Mouse (Mus musculus): ENCODE results near the gene Emid1. TPM values are rescaled to one million over a fixed set of nuclear protein-coding genes. Genes with fewer than 3 reads are reported as not detected.

The Emid1 gene
- polyA plus RNA-seq, 1 experiment from 2014 or later, result 9.9 TPM

- Histone ChIP-seq H3K4me1 (ENCODE audit: control insufficient read depth, insufficient read depth, low read length) (no peaks in the 10 kb centered on the region), H3K9ac (ENCODE audit: low read length) (no peak overlapping the region), H3K9me3 (ENCODE audit: control insufficient read depth, low read length) (no peaks in the 10 kb centered on the region), H3K4me3 (ENCODE audit: low read depth, low read length) (no peak overlapping the region), H3K27ac (replicated peaks; ENCODE audit: low read depth, low read length) (no peak overlapping the region), H3K4me2 (ENCODE audit: low read depth, severe bottlenecking) (no peak overlapping the region), H3K36me3 (ENCODE audit: control insufficient read depth, insufficient read depth, low read length) (no peaks in the 10 kb centered on the region), H3K27me3 (ENCODE audit: control insufficient read depth, insufficient read depth, low read length) (no peaks in the 10 kb centered on the region)
- DNase-seq (ENCODE audit: low spot score), result peak; percentile 95
- 26% methylated on average over 13 of the region's 13 CpGs for WGBS
- peak; percentile 44; the same call in 1 of the 2 replicates for ATAC-seq (ENCODE audit: insufficient number of reproducible peaks, low FRiP score, low TSS enrichment, low read depth)
Observed at GRCm38 (mm10) chr11:5114931-5115581, 37.0 kb downstream of the Emid1 start.

GRCm38 (mm10) chr11:5113645-5114044 lies 38.4 kb downstream of the Emid1 start:
- no peak for ATAC-seq (ENCODE audit: insufficient number of reproducible peaks, low FRiP score, low TSS enrichment, low read depth)
- H3K27me3 ChIP-seq (ENCODE audit: control insufficient read depth, insufficient read depth, low read length), result no peaks in the 10 kb centered on the region

DNA sequence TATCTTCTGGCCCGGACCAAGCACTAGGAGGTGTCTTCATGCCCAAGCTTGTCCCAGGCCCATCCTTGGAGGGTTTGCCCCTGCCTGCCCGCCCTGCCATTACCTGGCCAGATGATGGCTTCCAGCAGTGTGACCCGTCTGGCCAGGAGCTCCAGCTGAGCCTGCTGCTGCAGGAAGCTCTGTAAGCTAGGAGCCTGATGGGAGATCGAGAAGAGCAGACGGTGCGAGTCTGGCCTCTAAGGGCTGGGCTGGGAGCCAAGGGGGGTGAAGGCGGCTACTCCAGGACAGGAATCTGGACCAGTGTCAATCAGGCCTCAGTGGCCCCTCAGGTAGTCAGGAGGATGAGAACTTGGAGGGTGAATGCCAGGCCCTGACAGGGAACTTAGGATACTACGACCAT lies 42.6 kb downstream of the Emid1 start:
- no peak for DNase-seq (ENCODE audit: low spot score)
- H3K4me1 ChIP-seq (ENCODE audit: control insufficient read depth, insufficient read depth, low read length), result no peaks in the 10 kb centered on the region
- no peak overlapping the region for H3K4me2 ChIP-seq (ENCODE audit: low read depth, severe bottlenecking)
- H3K27me3 ChIP-seq (ENCODE audit: control insufficient read depth, insufficient read depth, low read length), result no peaks in the 10 kb centered on the region
- no peak overlapping the region for H3K4me3 ChIP-seq (ENCODE audit: low read depth, low read length)
- H3K27ac ChIP-seq (replicated peaks; ENCODE audit: low read depth, low read length), result no peak overlapping the region
- no peaks in the 10 kb centered on the region for H3K36me3 ChIP-seq (ENCODE audit: control insufficient read depth, insufficient read depth, low read length)
- ATAC-seq (ENCODE audit: insufficient number of reproducible peaks, low FRiP score, low TSS enrichment, low read depth), result no peak
- no peaks in the 10 kb centered on the region for H3K9me3 ChIP-seq (ENCODE audit: control insufficient read depth, low read length)
- 69% methylated on average over 8 of the region's 8 CpGs for WGBS
- no peak overlapping the region for H3K9ac ChIP-seq (ENCODE audit: low read length)

More at GRCm38 (mm10) chr11:5113645-5114044, 38.4 kb downstream of the Emid1 start:
- 81% methylated on average over 7 of the region's 7 CpGs for WGBS
- Histone ChIP-seq H3K27ac (replicated peaks; ENCODE audit: low read depth, low read length) (no peak overlapping the region), H3K36me3 (ENCODE audit: control insufficient read depth, insufficient read depth, low read length) (no peaks in the 10 kb centered on the region), H3K4me3 (ENCODE audit: low read depth, low read length) (no peak overlapping the region), H3K4me1 (ENCODE audit: control insufficient read depth, insufficient read depth, low read length) (no peaks in the 10 kb centered on the region), H3K9ac (ENCODE audit: low read length) (no peak overlapping the region), H3K4me2 (ENCODE audit: low read depth, severe bottlenecking) (no peak overlapping the region), H3K9me3 (ENCODE audit: control insufficient read depth, low read length) (no peaks in the 10 kb centered on the region)
- DNase-seq (ENCODE audit: low spot score), result no peak

DNA sequence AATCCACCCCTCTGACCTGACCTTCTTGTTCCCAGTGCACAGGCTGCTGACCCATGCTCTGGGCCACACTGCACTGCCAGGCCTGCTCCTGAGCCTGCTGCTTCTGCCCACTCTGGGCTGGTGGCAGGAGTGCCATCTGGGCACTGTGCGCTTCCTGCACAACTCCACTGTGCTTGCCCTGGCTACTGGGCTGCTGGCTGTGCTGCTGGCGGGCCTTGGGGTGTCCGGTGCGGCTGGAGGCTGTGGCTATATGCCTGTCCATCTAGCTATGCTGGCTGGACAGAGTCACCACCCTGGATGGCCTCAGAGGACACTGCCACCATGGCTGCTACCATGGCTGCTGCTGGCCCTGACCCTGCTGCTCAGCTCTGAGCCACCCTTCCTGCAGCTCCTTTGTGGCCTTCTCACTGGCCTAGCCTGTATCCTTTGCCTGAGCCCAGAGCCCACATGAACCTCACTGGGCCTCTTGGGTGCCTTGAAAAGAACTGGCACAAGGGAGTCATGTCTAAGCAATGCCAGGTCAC lies 48.0 kb downstream of the Emid1 start:
- DNase-seq (ENCODE audit: low spot score), result no peak
- no peaks in the 10 kb centered on the region for H3K9me3 ChIP-seq (ENCODE audit: control insufficient read depth, low read length)
- no peak overlapping the region for H3K4me3 ChIP-seq (ENCODE audit: low read depth, low read length)
- H3K27ac ChIP-seq (replicated peaks; ENCODE audit: low read depth, low read length), result no peak overlapping the region
- no peaks in the 10 kb centered on the region; the same call in 1 of the 2 replicates for H3K36me3 ChIP-seq (ENCODE audit: control insufficient read depth, insufficient read depth, low read length)
- H3K27me3 ChIP-seq (ENCODE audit: control insufficient read depth, insufficient read depth, low read length), result no peaks in the 10 kb centered on the region
- ATAC-seq (ENCODE audit: insufficient number of reproducible peaks, low FRiP score, low TSS enrichment, low read depth), result no peak
- no peak overlapping the region for H3K9ac ChIP-seq (ENCODE audit: low read length)
- 91% methylated on average over 4 of the region's 4 CpGs for WGBS
- no peak overlapping the region for H3K4me2 ChIP-seq (ENCODE audit: low read depth, severe bottlenecking)
- H3K4me1 ChIP-seq (ENCODE audit: control insufficient read depth, insufficient read depth, low read length), result peaks cover 7% of the 10 kb centered on the region

DNA sequence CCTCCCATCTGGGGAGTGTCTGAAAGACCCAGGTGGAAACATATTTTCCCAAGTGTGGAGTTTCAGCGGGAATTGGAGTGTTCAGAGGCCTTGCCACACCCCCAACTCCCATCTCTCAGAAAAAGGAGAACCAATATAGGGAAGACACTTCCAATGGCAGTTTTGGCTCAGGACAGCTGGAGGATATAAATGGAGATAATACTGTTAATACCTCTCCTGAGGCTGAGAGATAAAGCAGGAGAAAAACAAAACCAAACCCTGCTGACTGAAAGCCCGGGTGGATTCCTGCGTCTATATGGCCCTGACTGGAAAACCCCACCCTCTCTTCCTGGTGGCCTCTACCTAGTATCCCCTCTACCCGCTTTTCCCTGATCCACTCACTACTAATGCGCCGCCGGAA lies 49.7 kb downstream of the Emid1 start:
- no peak overlapping the region for H3K9ac ChIP-seq (ENCODE audit: low read length)
- 92% methylated on average over 7 of the region's 7 CpGs for WGBS
- no peaks in the 10 kb centered on the region; the same call in 1 of the 2 replicates for H3K36me3 ChIP-seq (ENCODE audit: control insufficient read depth, insufficient read depth, low read length)
- H3K4me2 ChIP-seq (ENCODE audit: low read depth, severe bottlenecking), result no peak overlapping the region
- H3K27me3 ChIP-seq (ENCODE audit: control insufficient read depth, insufficient read depth, low read length), result no peaks in the 10 kb centered on the region
- H3K4me3 ChIP-seq (ENCODE audit: low read depth, low read length), result no peak overlapping the region
- H3K9me3 ChIP-seq (ENCODE audit: control insufficient read depth, low read length), result no peaks in the 10 kb centered on the region
- DNase-seq (ENCODE audit: low spot score) (no peak), ATAC-seq (ENCODE audit: insufficient number of reproducible peaks, low FRiP score, low TSS enrichment, low read depth) (no peak)
- H3K4me1 ChIP-seq (ENCODE audit: control insufficient read depth, insufficient read depth, low read length), result peaks cover 9% of the 10 kb centered on the region
- H3K27ac ChIP-seq (replicated peaks; ENCODE audit: low read depth, low read length), result no peak overlapping the region

GRCm38 (mm10) chr11:5101641-5102040 lies 50.4 kb downstream of the Emid1 start:
- H3K36me3 ChIP-seq (ENCODE audit: control insufficient read depth, insufficient read depth, low read length), result no peaks in the 10 kb centered on the region; the same call in 1 of the 2 replicates
- no peak overlapping the region for H3K4me2 ChIP-seq (ENCODE audit: low read depth, severe bottlenecking)
- no peak overlapping the region for H3K27ac ChIP-seq (replicated peaks; ENCODE audit: low read depth, low read length)
- no peaks in the 10 kb centered on the region for H3K9me3 ChIP-seq (ENCODE audit: control insufficient read depth, low read length)
- peaks cover 9% of the 10 kb centered on the region for H3K4me1 ChIP-seq (ENCODE audit: control insufficient read depth, insufficient read depth, low read length)
- DNase-seq (ENCODE audit: low spot score) (no peak), ATAC-seq (ENCODE audit: insufficient number of reproducible peaks, low FRiP score, low TSS enrichment, low read depth) (no peak)
- WGBS, result 74% methylated on average over 6 of the region's 6 CpGs
- H3K4me3 ChIP-seq (ENCODE audit: low read depth, low read length), result no peak overlapping the region
- no peak overlapping the region for H3K9ac ChIP-seq (ENCODE audit: low read length)
- no peaks in the 10 kb centered on the region for H3K27me3 ChIP-seq (ENCODE audit: control insufficient read depth, insufficient read depth, low read length)

DNA sequence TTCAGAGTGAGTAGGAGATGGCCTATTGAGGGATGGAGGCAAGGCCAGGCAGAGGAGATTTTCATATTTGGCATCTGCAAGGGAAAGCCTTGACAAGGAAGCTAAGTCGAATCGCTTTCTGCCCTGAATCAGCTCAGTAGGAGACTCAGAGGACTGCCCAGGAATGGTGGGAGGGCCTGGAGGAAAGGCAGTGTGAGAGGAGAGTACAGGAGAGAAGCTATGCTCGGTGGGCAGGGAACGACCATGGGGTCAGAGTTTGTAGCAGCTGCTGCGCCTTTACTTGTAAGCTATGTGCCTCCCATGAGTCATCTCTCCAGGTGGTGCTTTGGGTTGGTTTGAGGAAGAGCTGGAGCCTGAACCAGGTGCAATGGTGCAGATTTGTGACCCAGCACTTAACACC lies 51.3 kb downstream of the Emid1 start:
- peaks cover 9% of the 10 kb centered on the region for H3K4me1 ChIP-seq (ENCODE audit: control insufficient read depth, insufficient read depth, low read length)

DNA sequence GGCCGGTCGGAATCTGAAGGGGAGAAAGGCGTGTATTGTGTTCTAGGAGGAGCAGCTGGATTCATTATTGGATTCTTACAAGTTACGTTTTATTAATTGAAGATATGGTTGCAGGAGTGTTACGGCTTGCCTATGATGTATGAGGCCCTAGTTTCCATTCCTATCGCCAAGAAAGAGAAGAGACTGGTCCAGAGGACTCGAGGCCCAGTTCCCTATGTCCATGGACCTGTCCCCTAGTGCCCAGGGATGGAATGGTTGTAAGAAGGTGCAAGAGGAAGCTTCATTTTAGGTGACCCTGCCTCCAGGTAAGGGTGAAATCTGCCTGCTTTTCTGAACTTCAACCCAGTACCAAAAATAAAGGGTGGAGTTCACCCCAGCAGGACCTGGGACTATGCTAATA lies 51.8 kb downstream of the Emid1 start:
- Histone ChIP-seq H3K4me1 (ENCODE audit: control insufficient read depth, insufficient read depth, low read length) (peaks cover 9% of the 10 kb centered on the region), H3K9me3 (ENCODE audit: control insufficient read depth, low read length) (no peaks in the 10 kb centered on the region), H3K4me2 (ENCODE audit: low read depth, severe bottlenecking) (peak overlapping the region; percentile 80), H3K36me3 (ENCODE audit: control insufficient read depth, insufficient read depth, low read length) (no peaks in the 10 kb centered on the region; the same call in 1 of the 2 replicates), H3K4me3 (ENCODE audit: low read depth, low read length) (peak overlapping the region; percentile 100), H3K27ac (replicated peaks; ENCODE audit: low read depth, low read length) (no peak overlapping the region), H3K27me3 (ENCODE audit: control insufficient read depth, insufficient read depth, low read length) (no peaks in the 10 kb centered on the region), H3K9ac (ENCODE audit: low read length) (peak overlapping the region; percentile 100)
- DNase-seq (ENCODE audit: low spot score), result no peak
- 2% methylated on average over 7 of the region's 7 CpGs for WGBS
- no peak for ATAC-seq (ENCODE audit: insufficient number of reproducible peaks, low FRiP score, low TSS enrichment, low read depth)

More for the DNA sequence above, 51.3 kb downstream of the Emid1 start:
- Histone ChIP-seq H3K27ac (replicated peaks; ENCODE audit: low read depth, low read length) (no peak overlapping the region), H3K36me3 (ENCODE audit: control insufficient read depth, insufficient read depth, low read length) (no peaks in the 10 kb centered on the region; the same call in 1 of the 2 replicates), H3K9ac (ENCODE audit: low read length) (no peak overlapping the region), H3K4me2 (ENCODE audit: low read depth, severe bottlenecking) (peak overlapping the region; percentile 80), H3K4me3 (ENCODE audit: low read depth, low read length) (no peak overlapping the region), H3K27me3 (ENCODE audit: control insufficient read depth, insufficient read depth, low read length) (no peaks in the 10 kb centered on the region), H3K9me3 (ENCODE audit: control insufficient read depth, low read length) (no peaks in the 10 kb centered on the region)
- 42% methylated on average over 5 of the region's 5 CpGs for WGBS
- DNase-seq (ENCODE audit: low spot score) (no peak), ATAC-seq (ENCODE audit: insufficient number of reproducible peaks, low FRiP score, low TSS enrichment, low read depth) (no peak)
